Mouse (Mus musculus): Measurements from ENCODE around the gene Fbxo34.

GRCm38 (mm10) chr14:47504036-47504435, 53.8 kb downstream of the Fbxo34 start:
- no peak for TF ChIP-seq CTCF (IDR thresholded peaks at IDR 0.05; ENCODE audit: borderline replicate concordance, insufficient read depth, low read depth, low read length)
- no peak for TF ChIP-seq POLR2A (IDR thresholded peaks at IDR 0.05; ENCODE audit: borderline replicate concordance, insufficient read depth, low read length)

Measured in cerebellum, adult 2 months (tissue).